Mouse (Mus musculus) liver, postnatal 0 days (tissue): ENCODE results near the gene Epb41l2.

Experiments used
- CTCF ChIP-seq: sonication (generic); IDR thresholded peaks from 2 replicates; pipeline ENCODE4 v1.5.1; 2016; ENCODE audit warnings: antibody characterized with exemption, low read depth
- EP300 ChIP-seq: IDR thresholded peaks from 2 replicates; pipeline ENCODE4 v1.6.1; 2016; ENCODE audit warnings: antibody characterized with exemption, low read depth, mild to moderate bottlenecking

DNA sequence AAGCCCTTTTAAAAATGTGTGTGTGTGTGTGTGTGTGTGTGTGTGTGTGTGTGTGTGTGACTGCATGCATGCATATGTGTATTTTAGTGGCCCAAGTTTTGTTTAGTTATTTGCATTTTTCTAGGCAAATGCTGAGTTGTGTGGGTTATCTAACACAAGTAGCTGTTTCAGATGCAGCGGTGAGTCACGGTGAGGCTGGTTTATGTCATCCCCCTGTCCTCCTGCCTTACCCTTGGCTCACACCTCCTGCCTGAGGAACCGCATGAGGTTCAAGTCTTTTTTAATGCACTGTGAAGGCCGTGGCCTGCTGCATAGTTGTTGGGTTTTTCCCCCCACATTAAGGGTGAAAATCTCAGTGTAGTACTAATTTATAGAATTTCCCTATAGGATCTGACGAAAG, 73.3 kb downstream of the Epb41l2 start:
- TF ChIP-seq CTCF, result no peak
- no peak for TF ChIP-seq EP300
